Mouse (Mus musculus): ENCODE results near the gene Gnai2. TPM values are rescaled to one million over a fixed set of nuclear protein-coding genes. Genes with fewer than 3 reads are reported as not detected.
A peak's percentile ranks its signal among the peaks of the same experiment; 100 is the strongest.

The Gnai2 gene
- polyA plus RNA-seq, 1 experiment: 551 TPM

DNA sequence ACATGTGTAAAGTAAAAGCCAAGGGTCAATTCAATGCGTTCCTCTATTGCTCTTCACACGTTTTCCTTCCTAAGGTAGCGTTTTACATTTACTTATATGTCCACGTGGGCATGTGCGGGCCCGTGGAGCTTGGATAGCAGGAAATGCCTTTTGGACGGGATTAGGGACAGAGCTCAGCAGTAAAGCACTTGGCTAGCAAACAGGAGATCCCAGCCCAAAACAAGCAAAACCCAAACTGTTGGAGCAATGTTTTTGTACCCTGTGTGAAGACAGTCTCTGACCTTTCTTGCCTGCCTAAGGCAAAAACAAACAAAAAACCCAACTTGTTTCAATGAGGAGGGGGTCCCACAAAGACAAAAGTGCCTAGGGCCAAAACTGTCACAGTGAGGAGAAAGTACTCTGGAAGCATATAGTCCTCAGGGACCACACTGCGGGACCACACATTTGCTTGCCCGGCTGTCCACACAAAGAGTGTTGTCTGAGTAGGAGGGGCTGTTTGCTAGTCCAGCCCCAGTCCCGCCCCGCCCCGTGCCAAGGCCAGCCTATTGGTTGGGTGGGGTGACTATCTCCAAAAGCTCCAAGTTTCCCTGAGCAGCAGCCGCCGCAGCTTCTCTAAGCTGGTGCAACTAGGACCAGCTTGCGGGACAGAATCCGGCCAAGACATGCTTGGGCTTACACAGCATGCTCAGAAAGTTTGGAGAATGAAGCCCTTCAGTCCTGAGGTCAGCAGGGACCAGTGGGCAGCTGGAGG, 58.6 kb downstream of the Gnai2 start, which contains the start of gene Hyal1:
Hyal1 (plus strand) TSS at position 571 of the 751 bp plus-strand sequence.
- no peak for TF ChIP-seq GATA1 (IDR thresholded peaks at IDR 0.05; ENCODE audit: low read length)

DNA sequence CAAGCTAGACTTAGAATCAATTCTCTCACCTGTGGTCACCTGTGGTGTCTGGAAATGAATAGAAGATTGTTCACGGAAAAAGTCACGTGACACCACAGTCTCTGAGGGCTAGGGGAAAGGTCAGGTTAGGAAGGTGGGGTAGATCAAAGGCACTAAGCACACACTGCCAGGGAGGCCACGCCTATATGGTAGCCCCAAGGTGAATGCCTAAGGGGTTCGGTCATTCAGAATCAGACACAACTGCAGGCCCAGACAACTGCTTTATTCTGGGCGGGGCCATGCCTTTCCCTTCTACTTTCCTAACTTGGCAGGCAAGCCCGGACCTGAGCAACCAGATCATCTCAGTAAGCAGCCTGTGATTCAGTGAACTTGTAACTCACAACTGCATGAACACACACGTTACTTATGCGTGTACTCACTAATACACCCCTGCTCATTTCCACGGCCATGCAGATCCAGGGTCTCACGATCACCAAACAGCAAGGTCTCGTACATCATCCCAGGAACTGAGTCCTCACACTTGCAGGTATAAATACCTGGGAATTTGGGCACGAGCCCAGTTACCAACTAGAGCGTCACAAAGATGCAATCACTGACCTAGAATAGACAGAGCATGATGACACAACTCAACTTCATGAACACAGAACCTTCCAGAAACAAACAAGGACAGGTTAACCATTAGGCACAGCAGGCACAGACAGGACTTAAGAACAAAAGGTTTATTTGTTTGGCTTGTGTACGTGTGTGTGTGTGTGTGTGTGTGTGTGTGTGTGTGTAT, 59.4 kb downstream of the Gnai2 start:
- no peak for TF ChIP-seq GATA1 (IDR thresholded peaks at IDR 0.05; ENCODE audit: low read length)

DNA sequence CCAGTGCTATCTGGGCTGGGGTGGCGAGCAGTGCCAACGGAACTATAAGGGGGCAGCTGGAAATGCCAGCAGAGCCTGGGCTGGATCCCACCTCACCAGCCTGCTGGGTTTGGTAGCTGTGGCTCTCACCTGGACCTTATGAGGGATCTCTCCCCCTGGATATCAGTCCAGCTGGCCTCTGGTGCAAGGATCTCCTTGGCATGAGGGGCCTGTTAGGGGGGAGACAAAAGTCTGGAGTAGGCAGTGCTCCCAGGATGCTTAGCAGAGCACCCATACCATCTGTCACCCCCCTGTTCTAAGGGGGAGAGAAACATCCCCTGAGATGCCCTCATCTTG, 62.9 kb downstream of the Gnai2 start:
- TF ChIP-seq GATA1 (IDR thresholded peaks at IDR 0.05; ENCODE audit: low read length): no peak

DNA sequence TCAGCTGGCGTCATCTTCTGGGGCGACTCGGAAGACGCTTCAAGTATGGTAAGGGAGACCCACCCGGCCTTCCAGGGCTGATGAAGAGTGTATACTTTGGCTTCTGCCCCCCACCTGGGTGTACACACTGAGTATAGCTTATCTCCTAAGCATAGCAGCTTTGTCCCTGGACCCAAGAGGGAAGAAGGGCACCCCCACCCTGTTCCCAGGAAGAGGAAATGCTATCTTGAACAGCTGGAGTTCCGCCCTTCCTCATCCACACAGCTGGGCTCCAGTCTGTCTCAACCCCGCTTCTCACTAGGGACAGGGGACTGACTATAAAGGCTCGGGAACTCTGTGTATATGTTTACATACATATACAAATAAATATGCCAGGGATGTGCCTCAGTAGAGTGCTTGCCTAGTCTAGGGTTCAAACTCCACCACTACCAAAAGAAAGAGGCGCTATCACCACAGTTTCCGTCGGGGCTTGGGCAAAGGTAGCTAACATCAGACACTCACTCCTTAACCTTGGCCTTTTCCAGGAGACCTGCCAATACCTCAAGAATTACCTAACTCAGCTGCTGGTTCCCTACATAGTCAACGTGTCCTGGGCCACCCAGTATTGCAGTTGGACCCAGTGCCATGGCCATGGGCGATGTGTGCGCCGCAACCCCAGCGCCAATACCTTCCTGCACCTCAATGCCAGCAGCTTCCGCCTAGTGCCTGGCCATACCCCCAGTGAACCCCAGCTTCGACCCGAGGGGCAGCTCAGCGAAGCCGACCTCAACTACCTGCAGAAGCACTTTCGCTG, 63.4 kb downstream of the Gnai2 start:
- no peak for TF ChIP-seq GATA1 (IDR thresholded peaks at IDR 0.05; ENCODE audit: low read length)

DNA sequence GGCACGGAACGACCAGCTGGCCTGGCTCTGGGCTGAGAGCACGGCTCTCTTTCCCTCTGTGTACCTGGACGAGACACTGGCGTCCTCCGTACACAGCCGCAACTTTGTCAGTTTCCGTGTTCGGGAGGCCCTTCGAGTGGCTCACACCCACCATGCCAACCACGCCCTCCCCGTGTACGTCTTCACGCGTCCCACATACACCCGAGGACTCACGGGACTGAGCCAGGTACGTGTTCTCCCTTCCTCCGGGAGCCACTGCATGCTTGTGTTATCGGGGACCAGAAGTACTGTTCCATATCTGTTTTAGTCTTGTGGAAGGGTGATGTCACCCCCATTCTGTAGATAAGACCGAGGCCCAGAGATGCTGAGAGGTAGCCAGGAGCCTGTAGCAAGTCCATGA, 64.3 kb downstream of the Gnai2 start:
- peak; percentile 37 for TF ChIP-seq GATA1 (IDR thresholded peaks at IDR 0.05; ENCODE audit: low read length)

DNA sequence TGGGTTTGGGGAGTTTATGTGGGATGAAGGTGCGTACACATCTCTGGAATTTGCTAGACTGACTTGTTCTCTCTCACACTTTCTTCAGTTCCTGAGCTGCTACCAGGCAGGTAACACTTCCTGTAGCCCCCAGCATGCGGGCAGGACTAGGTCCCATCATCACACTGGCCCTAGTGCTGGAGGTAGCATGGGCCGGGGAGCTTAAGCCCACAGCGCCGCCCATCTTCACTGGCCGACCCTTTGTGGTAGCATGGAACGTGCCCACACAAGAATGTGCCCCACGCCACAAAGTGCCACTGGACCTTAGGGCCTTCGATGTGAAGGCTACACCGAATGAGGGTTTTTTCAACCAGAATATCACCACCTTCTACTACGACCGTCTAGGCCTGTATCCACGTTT, 65.2 kb downstream of the Gnai2 start:
- TF ChIP-seq GATA1 (IDR thresholded peaks at IDR 0.05; ENCODE audit: low read length): no peak

DNA sequence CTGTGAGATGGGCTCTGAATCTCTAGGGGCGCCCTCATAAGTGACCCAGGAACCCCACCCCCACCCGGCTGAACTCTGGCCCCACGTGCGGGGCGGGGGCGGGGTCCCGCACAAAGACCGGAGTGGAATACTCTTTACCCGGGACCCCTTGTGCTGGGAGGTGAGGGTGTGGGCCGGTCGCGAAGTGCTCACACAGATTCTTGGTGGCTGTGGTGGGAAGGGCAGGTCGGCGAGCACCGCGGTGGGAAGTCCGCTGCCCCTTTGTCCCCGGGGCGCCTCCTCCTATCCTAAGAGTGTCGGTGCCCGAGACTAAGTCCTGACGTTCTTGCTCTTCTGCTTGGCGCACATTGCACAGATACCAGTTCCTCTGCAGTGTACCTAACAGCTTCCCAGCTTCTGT, 65.9 kb downstream of the Gnai2 start:
- TF ChIP-seq GATA1 (IDR thresholded peaks at IDR 0.05; ENCODE audit: low read length): no peak

DNA sequence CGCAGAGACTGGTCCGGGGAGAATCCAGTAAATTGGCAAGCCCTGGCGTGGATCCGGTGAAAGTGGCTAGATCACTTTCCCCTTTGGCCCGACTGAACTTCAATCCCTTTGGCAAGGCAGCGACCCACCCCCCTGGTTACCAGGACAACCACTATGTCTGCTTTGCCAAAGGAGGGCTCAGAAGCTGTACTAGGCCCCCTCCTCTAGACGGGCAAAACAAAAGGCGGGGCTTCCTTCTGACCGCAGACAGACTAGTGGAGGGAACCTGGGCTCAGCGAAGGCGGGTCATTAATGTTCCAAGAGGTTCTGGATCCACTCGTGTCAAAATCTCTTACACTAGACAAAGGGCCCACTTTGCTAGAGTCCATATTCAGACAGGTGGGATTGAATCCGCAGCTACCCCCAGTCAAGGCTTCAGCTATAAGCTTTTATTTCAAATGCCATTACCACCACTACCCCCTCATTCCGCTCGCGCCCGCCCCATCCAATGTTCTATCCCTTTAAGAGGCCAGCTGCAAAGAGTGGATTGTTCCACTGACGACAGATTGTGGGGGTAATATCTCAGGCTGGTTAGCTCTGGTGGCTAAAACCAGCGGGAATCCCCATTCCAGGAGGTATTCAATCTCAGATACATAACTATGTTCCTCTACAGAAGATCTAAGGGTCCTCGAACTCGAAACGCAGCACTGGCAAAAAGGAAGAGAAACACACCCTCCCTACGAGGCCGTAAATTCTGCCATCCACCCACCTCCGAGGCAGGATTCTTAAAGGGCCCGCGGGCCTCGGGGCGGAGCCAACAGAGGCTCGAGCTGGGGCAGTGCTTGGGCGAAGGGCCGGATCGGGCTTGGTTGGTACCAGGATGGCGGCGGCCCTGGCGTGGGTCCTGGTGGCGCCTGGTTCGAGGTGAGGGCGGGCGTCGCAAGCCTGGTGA, 66.6 kb downstream of the Gnai2 start:
- no peak for TF ChIP-seq GATA1 (IDR thresholded peaks at IDR 0.05; ENCODE audit: low read length)

DNA sequence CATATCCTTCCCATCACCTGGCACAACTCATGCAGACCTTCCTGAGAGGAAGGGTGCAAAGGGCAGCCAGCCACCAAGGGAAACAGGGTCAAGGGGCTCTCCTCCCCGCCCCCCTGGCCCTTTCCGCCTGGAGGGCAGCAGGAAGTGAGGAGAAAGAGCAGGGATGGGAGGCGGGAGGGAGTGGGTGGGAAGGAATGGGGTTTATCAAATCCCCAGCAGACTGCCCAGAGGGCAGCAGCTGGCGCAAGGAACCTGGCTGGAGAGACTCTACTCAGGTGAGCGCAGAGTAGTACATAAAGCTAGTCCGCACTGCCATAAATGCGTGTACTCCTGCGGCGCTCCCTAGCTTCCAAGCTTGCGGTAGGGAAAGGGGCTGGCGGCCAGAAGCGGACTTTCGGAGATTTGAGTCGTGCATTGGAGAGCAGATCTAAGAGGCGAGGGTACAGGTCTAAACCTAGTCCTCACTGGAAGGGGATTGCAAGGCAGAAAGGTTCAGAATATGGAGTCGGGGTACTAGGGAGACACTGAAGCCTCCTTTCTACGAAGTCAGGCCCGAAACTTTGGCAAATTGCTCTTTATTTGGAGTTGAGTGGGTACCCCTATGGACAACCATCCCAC, 67.4 kb downstream of the Gnai2 start, which contains the start of gene Hyal2:
Hyal2 (plus strand) TSS at position 244 of the 618 bp plus-strand sequence.
- TF ChIP-seq GATA1 (IDR thresholded peaks at IDR 0.05; ENCODE audit: low read length): no peak

DNA sequence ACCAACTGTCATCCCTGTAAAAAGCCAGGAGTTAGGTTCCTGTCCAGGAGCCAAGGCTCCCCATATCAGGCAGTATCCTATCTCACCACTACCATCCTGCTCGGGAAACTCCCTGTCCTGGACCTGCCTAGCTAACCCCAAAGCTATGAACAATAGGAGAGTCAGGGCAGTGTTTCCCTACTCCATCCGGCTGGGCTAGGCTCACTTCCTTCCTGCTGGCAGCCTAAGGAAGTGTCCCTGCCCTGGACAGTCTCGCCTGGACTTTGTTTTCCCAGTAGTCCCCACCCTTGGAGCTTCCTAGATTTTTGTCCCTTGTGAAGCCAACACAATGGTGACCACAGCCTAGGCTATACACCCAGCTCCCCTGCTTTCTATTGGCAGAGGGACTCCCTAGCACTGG, 68.3 kb downstream of the Gnai2 start:
- no peak for TF ChIP-seq GATA1 (IDR thresholded peaks at IDR 0.05; ENCODE audit: low read length)

DNA sequence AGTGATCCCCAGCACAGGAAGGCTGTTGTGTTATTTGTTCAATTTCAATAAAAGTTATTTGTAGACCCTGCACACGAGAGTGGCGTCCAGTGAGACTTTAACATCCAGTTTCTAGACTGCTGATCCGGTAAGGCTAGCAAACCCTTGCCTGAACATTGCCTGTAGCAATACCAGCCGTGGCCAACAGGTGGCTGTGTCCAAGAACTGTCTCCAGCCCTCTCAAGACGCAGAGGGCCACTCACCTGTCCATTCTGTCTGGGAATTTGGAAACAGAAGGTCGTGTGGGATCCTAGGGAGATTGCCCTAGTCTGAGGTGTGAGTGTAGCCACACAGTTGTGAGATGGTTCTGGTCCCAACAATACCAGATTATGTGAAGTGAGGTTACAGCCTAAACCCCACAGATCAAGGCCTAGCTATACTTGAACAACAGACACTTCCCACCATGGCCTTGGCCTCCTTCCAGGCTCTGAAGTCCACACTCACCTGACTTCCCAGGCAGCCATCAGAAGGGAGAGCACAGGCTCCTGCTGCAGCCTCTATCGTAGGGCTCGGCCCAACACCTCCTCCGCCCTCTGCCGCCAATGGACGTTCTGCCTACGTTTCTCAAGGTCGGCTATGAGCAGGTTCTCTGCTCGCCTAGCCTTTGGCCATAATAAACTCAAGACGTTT, 69.0 kb downstream of the Gnai2 start:
- no peak for TF ChIP-seq GATA1 (IDR thresholded peaks at IDR 0.05; ENCODE audit: low read length)

Other genes with a start within 250 kb of the Gnai2 start
- gene Cacna2d2, start 235.8 kb downstream of the Gnai2 start, polyA plus RNA-seq (2012): not detected in 2 replicates
- gene Tmem115, start 101.4 kb downstream of the Gnai2 start, polyA plus RNA-seq (2012): 35.6 and 43.9 TPM in 2 replicates
- gene Cyb561d2, start 93.2 kb downstream of the Gnai2 start, polyA plus RNA-seq (2012): 11.6 and 11.7 TPM in 2 replicates
- gene Nprl2, start 93.1 kb downstream of the Gnai2 start, polyA plus RNA-seq (2012): 0.68 and 0.92 TPM in 2 replicates
- 0.28 and 0.44 TPM in 2 replicates for gene Zmynd10, start 88.1 kb downstream of the Gnai2 start, polyA plus RNA-seq (2012)
- 10.7 and 15.9 TPM in 2 replicates for gene Rassf1, start 83.8 kb downstream of the Gnai2 start, polyA plus RNA-seq (2012)
- gene Tusc2, start 72.1 kb downstream of the Gnai2 start, polyA plus RNA-seq (2012): 27.3 and 31.3 TPM in 2 replicates
- gene Hyal2, start 67.4 kb downstream of the Gnai2 start, polyA plus RNA-seq (2012): 22.8 and 27.1 TPM in 2 replicates
- 1.3 and 1.4 TPM in 2 replicates for gene Hyal1, start 58.4 kb downstream of the Gnai2 start, polyA plus RNA-seq (2012)
- 35.5 and 40.9 TPM in 2 replicates for gene Naa80, start 56.5 kb downstream of the Gnai2 start, polyA plus RNA-seq (2012)
- 0.06 and 0.45 TPM in 2 replicates for gene Hyal3, start 54.5 kb downstream of the Gnai2 start, polyA plus RNA-seq (2012)
- 131 and 135 TPM in 2 replicates for gene Ifrd2, start 47.7 kb downstream of the Gnai2 start, polyA plus RNA-seq (2012)
- not detected in 2 replicates for gene Sema3b, start 26.1 kb downstream of the Gnai2 start, polyA plus RNA-seq (2012)
- gene Slc38a3, start 34.2 kb upstream of the Gnai2 start, polyA plus RNA-seq (2012): not detected in 2 replicates
- gene Gnat1, start 44.3 kb upstream of the Gnai2 start, polyA plus RNA-seq (2012): not detected in 2 replicates
- 0.02 and 0.05 TPM in 2 replicates for gene Sema3f, start 75.1 kb upstream of the Gnai2 start, polyA plus RNA-seq (2012)
- gene Rbm5, start 135.6 kb upstream of the Gnai2 start, polyA plus RNA-seq (2012): 16.1 and 25.4 TPM in 2 replicates
- gene Rbm6, start 237.9 kb upstream of the Gnai2 start, polyA plus RNA-seq (2012): 24.8 and 40.9 TPM in 2 replicates